Mouse (Mus musculus): ENCODE results near the gene Fars2.

Gene Fars2

GRCm38 (mm10) chr13:36221897-36222296 lies 104.7 kb downstream of the Fars2 start:
- Histone ChIP-seq H3K36me3 (ENCODE audit: control insufficient read depth, insufficient read depth, low read length, poor library complexity, severe bottlenecking) (no peaks in the 10 kb centered on the region), H3K27me3 (ENCODE audit: control insufficient read depth, insufficient read depth, low read length, poor library complexity, severe bottlenecking) (no peaks in the 10 kb centered on the region)
- peak; percentile 32 for DNase-seq (ENCODE audit: low read depth, low spot score)

- DNase-seq (ENCODE audit: low read depth, low spot score): peak; percentile 77
- no peaks in the 10 kb centered on the region for H3K36me3 ChIP-seq (ENCODE audit: control insufficient read depth, insufficient read depth, low read length, poor library complexity, severe bottlenecking)
- no peaks in the 10 kb centered on the region for H3K27me3 ChIP-seq (ENCODE audit: control insufficient read depth, insufficient read depth, low read length, poor library complexity, severe bottlenecking)
Measured at GRCm38 (mm10) chr13:36222721-36223120, 105.5 kb downstream of the Fars2 start.

- H3K36me3 ChIP-seq (ENCODE audit: control insufficient read depth, insufficient read depth, low read length, poor library complexity, severe bottlenecking): no peaks in the 10 kb centered on the region
- no peaks in the 10 kb centered on the region for H3K27me3 ChIP-seq (ENCODE audit: control insufficient read depth, insufficient read depth, low read length, poor library complexity, severe bottlenecking)
- no peak for DNase-seq (ENCODE audit: low read depth, low spot score)
Measured at GRCm38 (mm10) chr13:36224431-36224830, 107.2 kb downstream of the Fars2 start.

- Histone ChIP-seq H3K36me3 (ENCODE audit: control insufficient read depth, insufficient read depth, low read length, poor library complexity, severe bottlenecking) (0 out of 2 replicates have a peak, but pooled peaks cover 2% of the 10 kb centered on the region), H3K27me3 (ENCODE audit: control insufficient read depth, insufficient read depth, low read length, poor library complexity, severe bottlenecking) (no peaks in the 10 kb centered on the region)
- DNase-seq (ENCODE audit: low read depth, low spot score): no peak
Measured at GRCm38 (mm10) chr13:36242261-36242660, 125.0 kb downstream of the Fars2 start.

- Histone ChIP-seq H3K27me3 (ENCODE audit: control insufficient read depth, insufficient read depth, low read length, poor library complexity, severe bottlenecking) (no peaks in the 10 kb centered on the region), H3K36me3 (ENCODE audit: control insufficient read depth, insufficient read depth, low read length, poor library complexity, severe bottlenecking) (peaks cover 2% of the 10 kb centered on the region; the same call in 1 of the 2 replicates)
- DNase-seq (ENCODE audit: low read depth, low spot score): no peak
Measured at GRCm38 (mm10) chr13:36253936-36254335, 136.7 kb downstream of the Fars2 start.

GRCm38 (mm10) chr13:36257213-36257612 lies 140.0 kb downstream of the Fars2 start:
- Histone ChIP-seq H3K36me3 (ENCODE audit: control insufficient read depth, insufficient read depth, low read length, poor library complexity, severe bottlenecking) (no peaks in the 10 kb centered on the region), H3K27me3 (ENCODE audit: control insufficient read depth, insufficient read depth, low read length, poor library complexity, severe bottlenecking) (no peaks in the 10 kb centered on the region)
- DNase-seq (ENCODE audit: low read depth, low spot score): no peak

GRCm38 (mm10) chr13:36259754-36260153 lies 142.5 kb downstream of the Fars2 start:
- Histone ChIP-seq H3K27me3 (ENCODE audit: control insufficient read depth, insufficient read depth, low read length, poor library complexity, severe bottlenecking) (no peaks in the 10 kb centered on the region), H3K36me3 (ENCODE audit: control insufficient read depth, insufficient read depth, low read length, poor library complexity, severe bottlenecking) (no peaks in the 10 kb centered on the region)
- no peak for DNase-seq (ENCODE audit: low read depth, low spot score)

GRCm38 (mm10) chr13:36261299-36261698 lies 144.1 kb downstream of the Fars2 start:
- H3K27me3 ChIP-seq (ENCODE audit: control insufficient read depth, insufficient read depth, low read length, poor library complexity, severe bottlenecking): no peaks in the 10 kb centered on the region
- no peak for DNase-seq (ENCODE audit: low read depth, low spot score)
- H3K36me3 ChIP-seq (ENCODE audit: control insufficient read depth, insufficient read depth, low read length, poor library complexity, severe bottlenecking): no peaks in the 10 kb centered on the region

GRCm38 (mm10) chr13:36263240-36264095 lies 146.3 kb downstream of the Fars2 start:
- DNase-seq (ENCODE audit: low read depth, low spot score): no peak
- Histone ChIP-seq H3K36me3 (ENCODE audit: control insufficient read depth, insufficient read depth, low read length, poor library complexity, severe bottlenecking) (no peaks in the 10 kb centered on the region), H3K27me3 (ENCODE audit: control insufficient read depth, insufficient read depth, low read length, poor library complexity, severe bottlenecking) (no peaks in the 10 kb centered on the region)

GRCm38 (mm10) chr13:36264391-36264790 lies 147.2 kb downstream of the Fars2 start:
- no peaks in the 10 kb centered on the region for H3K27me3 ChIP-seq (ENCODE audit: control insufficient read depth, insufficient read depth, low read length, poor library complexity, severe bottlenecking)
- no peaks in the 10 kb centered on the region for H3K36me3 ChIP-seq (ENCODE audit: control insufficient read depth, insufficient read depth, low read length, poor library complexity, severe bottlenecking)
- DNase-seq (ENCODE audit: low read depth, low spot score): no peak

GRCm38 (mm10) chr13:36265342-36265744 lies 148.1 kb downstream of the Fars2 start:
- H3K36me3 ChIP-seq (ENCODE audit: control insufficient read depth, insufficient read depth, low read length, poor library complexity, severe bottlenecking): no peaks in the 10 kb centered on the region
- no peak for DNase-seq (ENCODE audit: low read depth, low spot score)
- no peaks in the 10 kb centered on the region for H3K27me3 ChIP-seq (ENCODE audit: control insufficient read depth, insufficient read depth, low read length, poor library complexity, severe bottlenecking)

- no peaks in the 10 kb centered on the region for H3K36me3 ChIP-seq (ENCODE audit: control insufficient read depth, insufficient read depth, low read length, poor library complexity, severe bottlenecking)
- no peaks in the 10 kb centered on the region for H3K27me3 ChIP-seq (ENCODE audit: control insufficient read depth, insufficient read depth, low read length, poor library complexity, severe bottlenecking)
- no peak for DNase-seq (ENCODE audit: low read depth, low spot score)
Measured at GRCm38 (mm10) chr13:36267399-36267798, 150.2 kb downstream of the Fars2 start.

- no peak for DNase-seq (ENCODE audit: low read depth, low spot score)
- Histone ChIP-seq H3K36me3 (ENCODE audit: control insufficient read depth, insufficient read depth, low read length, poor library complexity, severe bottlenecking) (no peaks in the 10 kb centered on the region), H3K27me3 (ENCODE audit: control insufficient read depth, insufficient read depth, low read length, poor library complexity, severe bottlenecking) (no peaks in the 10 kb centered on the region)
Measured at GRCm38 (mm10) chr13:36270867-36271266, 153.7 kb downstream of the Fars2 start.

- no peaks in the 10 kb centered on the region for H3K27me3 ChIP-seq (ENCODE audit: control insufficient read depth, insufficient read depth, low read length, poor library complexity, severe bottlenecking)
- H3K36me3 ChIP-seq (ENCODE audit: control insufficient read depth, insufficient read depth, low read length, poor library complexity, severe bottlenecking): no peaks in the 10 kb centered on the region
- no peak for DNase-seq (ENCODE audit: low read depth, low spot score)
Measured at GRCm38 (mm10) chr13:36273497-36273896, 156.3 kb downstream of the Fars2 start.

GRCm38 (mm10) chr13:36276194-36276593 lies 159.0 kb downstream of the Fars2 start:
- Histone ChIP-seq H3K27me3 (ENCODE audit: control insufficient read depth, insufficient read depth, low read length, poor library complexity, severe bottlenecking) (no peaks in the 10 kb centered on the region), H3K36me3 (ENCODE audit: control insufficient read depth, insufficient read depth, low read length, poor library complexity, severe bottlenecking) (no peaks in the 10 kb centered on the region)
- DNase-seq (ENCODE audit: low read depth, low spot score): no peak

- no peaks in the 10 kb centered on the region for H3K27me3 ChIP-seq (ENCODE audit: control insufficient read depth, insufficient read depth, low read length, poor library complexity, severe bottlenecking)
- H3K36me3 ChIP-seq (ENCODE audit: control insufficient read depth, insufficient read depth, low read length, poor library complexity, severe bottlenecking): no peaks in the 10 kb centered on the region
- peak; percentile 70 for DNase-seq (ENCODE audit: low read depth, low spot score)
Measured at GRCm38 (mm10) chr13:36282018-36282417, 164.8 kb downstream of the Fars2 start.
